Mouse (Mus musculus) cortical plate, adult 2 months (tissue): Measurements from ENCODE around the gene Cox4i1.

Experiments
- CTCF ChIP-seq: fragments of 200-500 bp; IDR thresholded peaks from 2 replicates; pipeline ENCODE4 v1.5.1; 2011; ENCODE audit warnings: mild to moderate bottlenecking, control low read depth, low read length; ENCODE audit not compliant: insufficient read depth; ENCODE audit errors: extremely low read depth
- POLR2A ChIP-seq: fragments of 200-500 bp; IDR thresholded peaks from 2 replicates; pipeline ENCODE4 v1.6.1; 2011; ENCODE audit warnings: mild to moderate bottlenecking, low read length, control low read depth; ENCODE audit not compliant: insufficient read depth; ENCODE audit errors: extremely low read depth

GRCm38 (mm10) chr8:120715996-120716680 lies 48.1 kb downstream of the Cox4i1 start:
- TF ChIP-seq CTCF (no peak), POLR2A (no peak)
